Mouse (Mus musculus): ENCODE results near the gene Gm4981.
"Not testable (repeated sequence)": the region's sequence is repeated elsewhere in the genome, so short reads cannot be mapped to it uniquely, and the experiment has no call there.

DNA sequence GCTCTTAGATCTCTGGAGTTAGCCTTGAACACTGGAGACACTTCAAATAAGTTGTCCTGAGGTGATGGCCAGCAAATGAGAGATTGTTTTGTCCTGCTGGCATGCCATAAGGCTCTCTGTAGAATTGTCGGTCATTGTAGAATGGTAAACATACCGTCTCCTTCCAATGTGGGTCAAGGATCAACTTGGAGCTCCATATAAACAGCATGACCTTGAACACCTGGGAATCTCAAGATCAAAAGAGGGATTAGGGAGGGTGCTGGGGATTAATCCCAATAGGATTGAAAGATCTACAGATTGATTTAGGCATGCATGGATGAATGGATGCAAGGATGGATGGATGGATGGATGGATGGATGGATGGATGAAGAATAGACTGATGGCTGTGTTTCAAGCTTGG is 14.9 kb downstream of the Gm4981 start:
- not testable (repeated sequence) for TF ChIP-seq EP300, CTCF (IDR thresholded peaks at IDR 0.05)

All from lung, postnatal 0 days (tissue).